Mouse (Mus musculus) ES-Bruce4 (cell line): ENCODE results near the gene Irs3.

Experiments
- CTCF ChIP-seq: IDR thresholded peaks from one replicate; pipeline ENCODE4 v1.8.1; 2011; ENCODE audit warnings: low read depth, low read length
- POLR2A ChIP-seq: IDR thresholded peaks from one replicate; pipeline ENCODE4 v1.8.1; 2011; ENCODE audit warnings: low read length; ENCODE audit not compliant: insufficient read depth

- TF ChIP-seq CTCF: no peak
- TF ChIP-seq POLR2A: no peak
These were observed 49.6 kb downstream of the Irs3 start for GRCm38 (mm10) chr5:137595921-137596320.
